Mouse (Mus musculus): ENCODE measurements around the gene 9430038I01Rik. TPM values are rescaled to one million over a fixed set of nuclear protein-coding genes. Genes with fewer than 3 reads are reported as not detected.

9430038I01Rik gene
- polyA plus RNA-seq, 1 experiment, result 4.1 TPM

DNA sequence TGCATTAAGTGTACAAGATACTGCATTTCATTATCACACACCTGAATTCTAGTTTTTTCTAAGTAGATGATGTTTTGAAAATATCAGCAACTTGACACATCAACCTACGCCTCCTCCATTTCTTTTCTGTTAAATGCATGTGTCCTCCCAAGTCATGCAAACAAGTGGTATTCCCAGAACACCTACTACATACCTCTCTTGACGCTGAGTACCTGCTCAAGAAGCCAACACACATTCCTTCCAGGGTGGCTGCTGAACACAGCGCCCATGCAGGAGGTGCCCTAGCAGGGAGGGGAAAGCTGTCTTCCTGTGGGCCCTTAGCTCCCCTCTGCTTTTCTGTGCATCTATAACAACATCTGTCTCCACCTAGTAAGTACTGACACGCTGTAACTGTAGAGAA, 11.6 kb downstream of the 9430038I01Rik start:
- peaks cover 4% of the 10 kb centered on the region; the same call in 1 of the 2 replicates for H3K4me1 ChIP-seq (ENCODE audit: control insufficient read depth, insufficient read depth, insufficient read length, low read length)
- H3K4me3 ChIP-seq (ENCODE audit: insufficient read depth, low read depth, low read length), result no peak overlapping the region
- H3K27ac ChIP-seq (replicated peaks; ENCODE audit: low read depth, low read length), result no peak overlapping the region

DNA sequence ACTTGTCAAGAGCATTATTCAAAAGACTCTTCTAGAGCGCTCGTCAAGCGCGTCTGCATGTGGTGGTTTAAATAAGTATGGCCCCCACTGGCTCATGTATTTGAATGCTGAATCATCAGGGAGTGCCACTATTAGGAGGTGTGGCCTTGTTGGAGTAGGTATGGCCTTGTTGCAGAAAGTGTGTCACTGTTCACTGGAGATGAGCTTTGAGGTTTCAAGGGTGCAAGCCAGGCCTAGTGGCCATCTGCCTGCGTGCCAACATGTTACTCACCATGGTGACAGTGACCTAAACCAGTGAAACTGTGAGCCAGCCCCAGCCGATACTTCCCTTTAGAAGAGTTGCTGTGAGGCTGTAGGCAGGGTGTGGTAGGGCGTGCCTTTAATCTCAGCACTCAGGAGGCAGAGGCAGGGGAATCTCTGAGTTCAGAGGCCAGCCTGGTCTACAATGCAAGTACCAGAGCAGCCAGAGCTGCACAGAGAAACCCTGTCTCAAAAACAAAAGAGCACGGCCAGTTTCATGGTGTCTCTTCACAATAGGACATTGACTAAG, 13.1 kb downstream of the 9430038I01Rik start:
- Histone ChIP-seq H3K27ac (replicated peaks; ENCODE audit: low read depth, low read length) (no peak overlapping the region), H3K4me1 (ENCODE audit: control insufficient read depth, insufficient read depth, insufficient read length, low read length) (peaks cover 6% of the 10 kb centered on the region; the same call in 1 of the 2 replicates), H3K4me3 (ENCODE audit: insufficient read depth, low read depth, low read length) (no peak overlapping the region)

DNA sequence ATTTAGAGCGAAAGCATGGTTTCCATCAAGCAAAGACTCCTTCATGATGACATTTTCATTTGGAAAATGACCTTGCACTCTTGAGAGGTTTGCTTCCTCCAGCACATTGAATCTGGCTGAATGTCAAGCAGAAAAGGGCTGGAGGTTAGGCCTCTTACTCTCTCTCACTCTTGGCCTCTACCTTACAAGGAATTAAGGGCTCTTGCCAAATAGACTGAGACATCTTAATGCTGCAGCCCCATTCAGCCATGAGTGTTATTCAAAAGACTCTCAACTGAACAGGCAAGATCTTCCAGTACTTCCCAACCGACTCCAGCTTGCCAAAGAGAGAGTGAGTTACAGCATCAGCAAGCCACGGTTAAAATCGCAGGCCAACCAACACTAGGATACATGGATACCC, 15.1 kb downstream of the 9430038I01Rik start:
- H3K4me3 ChIP-seq (ENCODE audit: insufficient read depth, low read depth, low read length), result no peak overlapping the region
- H3K4me1 ChIP-seq (ENCODE audit: control insufficient read depth, insufficient read depth, insufficient read length, low read length), result peaks cover 6% of the 10 kb centered on the region; the same call in 1 of the 2 replicates
- H3K27ac ChIP-seq (replicated peaks; ENCODE audit: low read depth, low read length), result 0 out of 2 replicates have a peak overlapping the region, but pooled peaks have one; percentile 4

GRCm38 (mm10) chr7:137387863-137388262, 22.7 kb downstream of the 9430038I01Rik start:
- Histone ChIP-seq H3K27ac (replicated peaks; ENCODE audit: low read depth, low read length) (no peak overlapping the region), H3K4me1 (ENCODE audit: control insufficient read depth, insufficient read depth, insufficient read length, low read length) (no peaks in the 10 kb centered on the region; the same call in 1 of the 2 replicates), H3K4me3 (ENCODE audit: insufficient read depth, low read depth, low read length) (no peak overlapping the region)

GRCm38 (mm10) chr7:137374996-137375395, 35.6 kb downstream of the 9430038I01Rik start:
- Histone ChIP-seq H3K27ac (replicated peaks; ENCODE audit: low read depth, low read length) (no peak overlapping the region), H3K4me1 (ENCODE audit: control insufficient read depth, insufficient read depth, insufficient read length, low read length) (no peaks in the 10 kb centered on the region), H3K4me3 (ENCODE audit: insufficient read depth, low read depth, low read length) (no peak overlapping the region)

DNA sequence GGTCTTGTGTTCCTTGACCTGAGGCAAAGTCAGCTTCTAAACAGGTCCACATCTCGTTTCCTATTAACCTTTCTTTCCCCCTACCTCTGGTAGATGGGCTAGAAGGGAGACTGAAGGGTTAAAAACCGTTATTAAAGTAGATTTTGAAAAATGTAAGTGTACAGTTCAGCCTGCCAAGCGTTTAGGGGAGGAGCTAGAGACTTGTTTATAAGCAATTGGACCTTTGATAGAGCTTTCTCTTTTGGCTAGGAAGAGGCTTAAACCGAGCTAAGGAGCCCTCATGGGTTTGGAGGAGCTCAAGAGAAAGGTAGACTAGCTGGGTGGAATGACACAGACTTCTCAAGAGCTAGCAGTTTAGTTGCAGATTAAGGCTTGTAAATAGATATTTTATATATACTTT, 38.8 kb downstream of the 9430038I01Rik start:
- H3K27ac ChIP-seq (replicated peaks; ENCODE audit: low read depth, low read length), result no peak overlapping the region

GRCm38 (mm10) chr7:137370175-137370574, 40.4 kb downstream of the 9430038I01Rik start:
- Histone ChIP-seq H3K4me3 (ENCODE audit: insufficient read depth, low read depth, low read length) (no peak overlapping the region), H3K4me1 (ENCODE audit: control insufficient read depth, insufficient read depth, insufficient read length, low read length) (0 out of 2 replicates have a peak, but pooled peaks cover 2% of the 10 kb centered on the region), H3K27ac (replicated peaks; ENCODE audit: low read depth, low read length) (no peak overlapping the region)

More for the DNA sequence above, 38.8 kb downstream of the 9430038I01Rik start:
- H3K4me1 ChIP-seq (ENCODE audit: control insufficient read depth, insufficient read depth, insufficient read length, low read length), result 0 out of 2 replicates have a peak, but pooled peaks cover 2% of the 10 kb centered on the region
- no peak overlapping the region for H3K4me3 ChIP-seq (ENCODE audit: insufficient read depth, low read depth, low read length)

- H3K27ac ChIP-seq (replicated peaks; ENCODE audit: low read depth, low read length), result no peak overlapping the region
- 0 out of 2 replicates have a peak, but pooled peaks cover 2% of the 10 kb centered on the region for H3K4me1 ChIP-seq (ENCODE audit: control insufficient read depth, insufficient read depth, insufficient read length, low read length)
- H3K4me3 ChIP-seq (ENCODE audit: insufficient read depth, low read depth, low read length), result no peak overlapping the region
Measured at GRCm38 (mm10) chr7:137366736-137367135, 43.8 kb downstream of the 9430038I01Rik start.

DNA sequence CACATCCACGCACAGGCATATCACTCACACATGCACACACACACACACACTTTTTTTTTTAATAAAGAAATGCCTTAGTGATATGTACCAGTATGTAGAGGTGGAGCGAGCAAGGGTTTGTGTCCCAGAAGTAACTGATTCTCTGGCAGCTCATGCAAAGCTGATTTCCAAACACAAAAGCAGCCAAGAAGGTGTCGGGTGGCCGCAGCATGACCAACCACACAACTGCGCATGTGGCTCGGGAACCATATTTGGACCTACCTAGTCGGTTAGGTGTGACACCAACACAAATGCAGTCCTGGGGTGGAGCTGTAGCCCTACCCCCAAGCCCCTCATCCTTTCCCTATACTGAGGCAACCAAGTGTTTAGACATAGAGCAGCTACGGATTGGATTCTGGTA, 45.5 kb downstream of the 9430038I01Rik start:
- H3K4me1 ChIP-seq (ENCODE audit: control insufficient read depth, insufficient read depth, insufficient read length, low read length), result 0 out of 2 replicates have a peak, but pooled peaks cover 2% of the 10 kb centered on the region

GRCm38 (mm10) chr7:137364571-137364970, 46.0 kb downstream of the 9430038I01Rik start:
- no peak overlapping the region for H3K27ac ChIP-seq (replicated peaks; ENCODE audit: low read depth, low read length)
- H3K4me3 ChIP-seq (ENCODE audit: insufficient read depth, low read depth, low read length), result no peak overlapping the region
- 0 out of 2 replicates have a peak, but pooled peaks cover 2% of the 10 kb centered on the region for H3K4me1 ChIP-seq (ENCODE audit: control insufficient read depth, insufficient read depth, insufficient read length, low read length)

More for the DNA sequence above, 45.5 kb downstream of the 9430038I01Rik start:
- no peak overlapping the region for H3K4me3 ChIP-seq (ENCODE audit: insufficient read depth, low read depth, low read length)
- H3K27ac ChIP-seq (replicated peaks; ENCODE audit: low read depth, low read length), result no peak overlapping the region

DNA sequence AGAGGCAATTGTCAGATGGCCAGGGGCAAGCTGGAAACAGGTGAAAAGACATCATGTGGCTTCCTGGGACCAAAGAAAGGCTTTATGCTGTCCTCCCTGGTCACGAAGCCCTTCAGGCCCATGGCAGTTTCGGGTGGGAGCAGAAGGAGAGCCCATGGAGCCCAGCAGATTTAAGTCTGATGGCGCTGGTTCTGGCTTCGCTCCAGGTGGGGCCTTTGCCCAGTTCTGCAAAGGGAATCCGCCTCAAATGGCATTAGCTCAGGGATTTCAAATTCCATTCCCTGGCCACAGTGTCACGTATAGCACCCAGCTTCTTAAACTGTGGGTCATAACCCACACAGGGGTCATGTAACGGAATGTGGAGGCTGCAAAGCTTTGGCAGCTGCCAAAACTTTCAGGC, 63.7 kb downstream of the 9430038I01Rik start:
- H3K27ac ChIP-seq (replicated peaks; ENCODE audit: low read depth, low read length), result peak overlapping the region; percentile 17; the same call in 1 of the 2 replicates
- H3K4me1 ChIP-seq (ENCODE audit: control insufficient read depth, insufficient read depth, insufficient read length, low read length), result peaks cover 7% of the 10 kb centered on the region
- H3K4me3 ChIP-seq (ENCODE audit: insufficient read depth, low read depth, low read length), result no peak overlapping the region

DNA sequence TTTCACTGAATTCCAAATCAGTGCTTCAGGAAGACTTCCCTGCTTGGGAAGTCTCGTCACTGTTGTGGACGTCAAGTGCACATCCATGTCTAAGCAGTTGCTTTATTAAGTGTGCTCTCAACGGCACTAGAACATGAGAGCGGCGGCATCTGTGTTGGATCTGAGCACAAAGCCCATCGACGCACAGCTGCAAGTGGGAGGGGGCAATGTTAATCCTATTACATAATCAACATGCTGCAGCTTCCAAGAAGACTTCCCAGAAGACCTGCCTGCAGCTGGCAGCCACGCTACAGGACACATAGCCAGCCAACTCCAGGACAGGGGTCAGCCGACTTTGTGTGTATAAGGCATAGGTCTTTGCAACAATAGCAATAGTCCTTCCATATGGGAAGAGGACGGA, 64.5 kb downstream of the 9430038I01Rik start:
- H3K27ac ChIP-seq (replicated peaks; ENCODE audit: low read depth, low read length), result peak overlapping the region; percentile 17; the same call in 1 of the 2 replicates
- peaks cover 7% of the 10 kb centered on the region for H3K4me1 ChIP-seq (ENCODE audit: control insufficient read depth, insufficient read depth, insufficient read length, low read length)
- no peak overlapping the region for H3K4me3 ChIP-seq (ENCODE audit: insufficient read depth, low read depth, low read length)

- Histone ChIP-seq H3K4me1 (ENCODE audit: control insufficient read depth, insufficient read depth, insufficient read length, low read length) (no peaks in the 10 kb centered on the region), H3K4me3 (ENCODE audit: insufficient read depth, low read depth, low read length) (no peak overlapping the region), H3K27ac (replicated peaks; ENCODE audit: low read depth, low read length) (no peak overlapping the region)
Measured at GRCm38 (mm10) chr7:137333951-137334350, 76.6 kb downstream of the 9430038I01Rik start.
